Comparison of ENCODE assay signal across 11 mouse cellular contexts in genomic region chr11:72409649-72410385, GRCm38 (mm10). TPM values are rescaled to one million over a fixed set of nuclear protein-coding genes. Genes with fewer than 3 reads are reported as not detected.
DNase-seq lines count a peak whose midpoint lies in the region; ATAC-seq lines count a peak whose summit lies in the region.
"Had no signal": no experiment of that assay in that cellular context is flagged by ENCODE, and none has a peak within 500 bp of the region (broad histone marks: within the 10 kb centered on the region; RNA-seq: fewer than 3 reads in every experiment).

No protein-coding gene starts in this region.

- DNase-seq in hindbrain, embryonic 10.5 days (ENCODE audit: low spot score), result no peak
- DNase-seq in hindbrain, embryonic 11.5 days (ENCODE audit: low spot score), result no peak
- DNase-seq in hindbrain, embryonic 14.5 days (ENCODE audit: low spot score), result no peak
- no peak for DNase-seq in ovary, postnatal 36 days (ENCODE audit: low spot score)
- no peak for DNase-seq in cerebellum, adult 11-12 months
- DNase-seq in frontal cortex, postnatal 10 days (ENCODE audit: low spot score in 2 of 2), result no peak
- DNase-seq: adrenal gland, postnatal 10 days; left cerebral cortex, postnatal 4 days had no signal

- H3K27ac ChIP-seq in hindbrain, embryonic 10.5 days, result peak overlapping the region; percentile 16; the same call in 1 of the 2 replicates
- H3K27ac ChIP-seq in hindbrain, embryonic 11.5 days (ENCODE audit: low read depth, low read length), result no peak overlapping the region
- H3K27ac ChIP-seq in brown adipose tissue, adult 24 weeks (replicated peaks; ENCODE audit: low read depth, low read length), result no peak overlapping the region
- H3K27ac ChIP-seq in hindbrain, embryonic 14.5 days, result no peak overlapping the region
- H3K27ac ChIP-seq in midbrain, embryonic 12.5 days (replicated peaks), result no peak overlapping the region
- H3K27ac ChIP-seq: hindbrain, embryonic 15.5 days had no signal

- no peaks in the 10 kb centered on the region for H3K9me3 ChIP-seq in hindbrain, embryonic 10.5 days
- H3K9me3 ChIP-seq in hindbrain, embryonic 11.5 days (ENCODE audit: control insufficient read depth, low read length), result no peaks in the 10 kb centered on the region
- no peaks in the 10 kb centered on the region for H3K9me3 ChIP-seq in hindbrain, embryonic 14.5 days (ENCODE audit: control insufficient read depth, low read length)
- no peaks in the 10 kb centered on the region for H3K9me3 ChIP-seq in midbrain, embryonic 12.5 days
- H3K9me3 ChIP-seq: hindbrain, embryonic 15.5 days had no signal

- H3K36me3 ChIP-seq in hindbrain, embryonic 10.5 days, result no peaks in the 10 kb centered on the region
- no peaks in the 10 kb centered on the region for H3K36me3 ChIP-seq in hindbrain, embryonic 11.5 days (ENCODE audit: control insufficient read depth, insufficient read depth, low read length)
- H3K36me3 ChIP-seq in hindbrain, embryonic 14.5 days (replicated peaks; ENCODE audit: control insufficient read depth, insufficient read depth), result no peaks in the 10 kb centered on the region
- no peaks in the 10 kb centered on the region for H3K36me3 ChIP-seq in midbrain, embryonic 12.5 days
- H3K36me3 ChIP-seq: hindbrain, embryonic 15.5 days had no signal

- peaks cover 73% of the 10 kb centered on the region for H3K4me1 ChIP-seq in hindbrain, embryonic 10.5 days (replicated peaks)
- no peaks in the 10 kb centered on the region; the same call in 1 of the 2 replicates for H3K4me1 ChIP-seq in hindbrain, embryonic 11.5 days (replicated peaks; ENCODE audit: control insufficient read depth, insufficient read depth, low read length)
- peaks cover 17% of the 10 kb centered on the region for H3K4me1 ChIP-seq in brown adipose tissue, adult 24 weeks (ENCODE audit: control insufficient read depth, insufficient read depth, insufficient read length, low read length)
- H3K4me1 ChIP-seq in hindbrain, embryonic 14.5 days (replicated peaks; ENCODE audit: control insufficient read depth, insufficient read depth, low read length), result peaks cover 17% of the 10 kb centered on the region
- H3K4me1 ChIP-seq in midbrain, embryonic 12.5 days, result peaks cover 18% of the 10 kb centered on the region

- peak overlapping the region; percentile 80 for H3K4me3 ChIP-seq in hindbrain, embryonic 10.5 days
- H3K4me3 ChIP-seq in hindbrain, embryonic 11.5 days (ENCODE audit: low read depth, low read length), result no peak overlapping the region
- H3K4me3 ChIP-seq in brown adipose tissue, adult 24 weeks (ENCODE audit: insufficient read depth, low read depth, low read length), result peak overlapping the region; percentile 43
- H3K4me3 ChIP-seq in hindbrain, embryonic 14.5 days (replicated peaks; ENCODE audit: low read length), result no peak overlapping the region
- no peak overlapping the region for H3K4me3 ChIP-seq in midbrain, embryonic 12.5 days

- H3K9ac ChIP-seq in hindbrain, embryonic 11.5 days (ENCODE audit: low read depth, low read length), result no peak overlapping the region
- no peak overlapping the region for H3K9ac ChIP-seq in hindbrain, embryonic 14.5 days
- H3K9ac ChIP-seq in midbrain, embryonic 12.5 days (replicated peaks), result no peak overlapping the region
- H3K9ac ChIP-seq: hindbrain, embryonic 15.5 days had no signal

- no peak for ATAC-seq in hindbrain, embryonic 11.5 days (ENCODE audit: low FRiP score)
- no peak for ATAC-seq in hindbrain, embryonic 14.5 days (ENCODE audit: low FRiP score)
- ATAC-seq in midbrain, embryonic 12.5 days (ENCODE audit: low FRiP score, low read depth), result no peak

- H3K27me3 ChIP-seq in hindbrain, embryonic 10.5 days (ENCODE audit: insufficient read depth, poor library complexity, severe bottlenecking), result peaks cover 76% of the 10 kb centered on the region
- H3K27me3 ChIP-seq in hindbrain, embryonic 11.5 days (ENCODE audit: control insufficient read depth, insufficient read depth, low read length), result peaks cover 3% of the 10 kb centered on the region
- peaks cover 23% of the 10 kb centered on the region for H3K27me3 ChIP-seq in hindbrain, embryonic 14.5 days (ENCODE audit: control insufficient read depth, insufficient read depth, low read length)
- peaks cover 71% of the 10 kb centered on the region for H3K27me3 ChIP-seq in midbrain, embryonic 12.5 days

- WGBS in hindbrain, embryonic 10.5 days, result 73% methylated on average over 12 of the region's 12 CpGs
- 76% methylated on average over 12 of the region's 12 CpGs for WGBS in hindbrain, embryonic 11.5 days
- 76% methylated on average over 12 of the region's 12 CpGs for WGBS in hindbrain, embryonic 14.5 days
- WGBS in midbrain, embryonic 12.5 days, result 75% methylated on average over 12 of the region's 12 CpGs

- no peak overlapping the region for H3K4me2 ChIP-seq in hindbrain, embryonic 11.5 days (replicated peaks; ENCODE audit: low read depth, low read length)
- H3K4me2 ChIP-seq in hindbrain, embryonic 14.5 days (replicated peaks), result 0 out of 2 replicates have a peak overlapping the region, but pooled peaks have one; percentile 11
- peak overlapping the region; percentile 98; the same call in 1 of the 2 replicates for H3K4me2 ChIP-seq in midbrain, embryonic 12.5 days (replicated peaks)

RNA-seq across cellular contexts. Expression of gene Smtnl2, which starts 1.7 kb away (rescaled TPM):
- polyA plus RNA-seq in hindbrain, embryonic 10.5 days (2016; fragmentation: Nextera tagmentation; extraction: Ambion mirVana), result 10.7 and 22.8 TPM in 2 replicates
- 4.7 and 8.7 TPM in 2 replicates for polyA plus RNA-seq in hindbrain, embryonic 11.5 days (2014; fragmentation: Nextera tagmentation; extraction: Ambion mirVana)
- polyA plus RNA-seq in brown adipose tissue, adult 24 weeks (2012; ENCODE audit: insufficient read depth, insufficient read length, missing spikeins), result 8.2 and 14.4 TPM in 2 replicates
- 4.6 and 4.8 TPM in 2 replicates for polyA plus RNA-seq in hindbrain, embryonic 14.5 days (2014; fragmentation: Nextera tagmentation; extraction: Ambion mirVana)
- polyA plus RNA-seq in midbrain, embryonic 12.5 days (2016; fragmentation: Nextera tagmentation; extraction: Ambion mirVana), result 3.5 and 4.0 TPM in 2 replicates

RNA-seq across cellular contexts. Expression of gene Ggt6, which starts 25.5 kb away (rescaled TPM):
- not detected in 2 replicates for polyA plus RNA-seq in hindbrain, embryonic 10.5 days (2016; fragmentation: Nextera tagmentation; extraction: Ambion mirVana)
- not detected in 2 replicates for polyA plus RNA-seq in hindbrain, embryonic 11.5 days (2014; fragmentation: Nextera tagmentation; extraction: Ambion mirVana)
- polyA plus RNA-seq in brown adipose tissue, adult 24 weeks (2012; ENCODE audit: insufficient read depth, insufficient read length, missing spikeins), result 0.99 TPM in 1 of 2 replicates, not detected in the other
- 0.11 TPM in 1 of 2 replicates, not detected in the other for polyA plus RNA-seq in hindbrain, embryonic 14.5 days (2014; fragmentation: Nextera tagmentation; extraction: Ambion mirVana)
- polyA plus RNA-seq in midbrain, embryonic 12.5 days (2016; fragmentation: Nextera tagmentation; extraction: Ambion mirVana), result not detected in 2 replicates
- polyA plus RNA-seq: hindbrain, embryonic 15.5 days had no signal

RNA-seq across cellular contexts. Expression of gene Mybbp1a, which starts 31.3 kb away (rescaled TPM):
- 148 and 215 TPM in 2 replicates for polyA plus RNA-seq in hindbrain, embryonic 10.5 days (2016; fragmentation: Nextera tagmentation; extraction: Ambion mirVana)
- 112 and 145 TPM in 2 replicates for polyA plus RNA-seq in hindbrain, embryonic 11.5 days (2014; fragmentation: Nextera tagmentation; extraction: Ambion mirVana)
- polyA plus RNA-seq in brown adipose tissue, adult 24 weeks (2012; ENCODE audit: insufficient read depth, insufficient read length, missing spikeins), result 23.2 and 24.3 TPM in 2 replicates
- 54.1 and 63.3 TPM in 2 replicates for polyA plus RNA-seq in hindbrain, embryonic 14.5 days (2014; fragmentation: Nextera tagmentation; extraction: Ambion mirVana)
- 136 and 138 TPM in 2 replicates for polyA plus RNA-seq in midbrain, embryonic 12.5 days (2016; fragmentation: Nextera tagmentation; extraction: Ambion mirVana)

RNA-seq across cellular contexts. Expression of gene Tekt1, which starts 47.6 kb away (rescaled TPM):
- polyA plus RNA-seq in hindbrain, embryonic 10.5 days (2016; fragmentation: Nextera tagmentation; extraction: Ambion mirVana), result 7.0 and 7.7 TPM in 2 replicates
- polyA plus RNA-seq in hindbrain, embryonic 11.5 days (2014; fragmentation: Nextera tagmentation; extraction: Ambion mirVana), result 8.7 and 8.9 TPM in 2 replicates
- polyA plus RNA-seq in brown adipose tissue, adult 24 weeks (2012; ENCODE audit: insufficient read depth, insufficient read length, missing spikeins), result not detected in 2 replicates
- 9.9 and 10.1 TPM in 2 replicates for polyA plus RNA-seq in hindbrain, embryonic 14.5 days (2014; fragmentation: Nextera tagmentation; extraction: Ambion mirVana)
- polyA plus RNA-seq in midbrain, embryonic 12.5 days (2016; fragmentation: Nextera tagmentation; extraction: Ambion mirVana), result 3.8 and 4.6 TPM in 2 replicates

Comparison
In these comparisons a context has a peak if more than half of its experiments do, and no peak if none do; other contexts are left out.
1. H3K4me3 ChIP-seq: peak in hindbrain, embryonic 10.5 days (single experiment) and brown adipose tissue, adult 24 weeks (single experiment); none in hindbrain, embryonic 11.5 days (single experiment), hindbrain, embryonic 14.5 days (single experiment) and midbrain, embryonic 12.5 days (single experiment).